Mouse (Mus musculus): ENCODE data around the gene Ccdc87. TPM values are rescaled to one million over a fixed set of nuclear protein-coding genes. Genes with fewer than 3 reads are reported as not detected.

The Ccdc87 gene
- polyA plus RNA-seq, 1 experiment from 2014 or later, result not detected

Other genes with a start within 250 kb of the Ccdc87 start
- 2.2 and 3.3 TPM in 2 replicates for gene Lrfn4, start 223.7 kb upstream of the Ccdc87 start, polyA plus RNA-seq (2014; fragmentation: Nextera tagmentation; extraction: Ambion mirVana)
- 52.5 and 52.9 TPM in 2 replicates for gene Rce1, start 213.7 kb upstream of the Ccdc87 start, polyA plus RNA-seq (2014; fragmentation: Nextera tagmentation; extraction: Ambion mirVana)
- 0.82 and 2.0 TPM in 2 replicates for gene Gm960, start 140.7 kb upstream of the Ccdc87 start, polyA plus RNA-seq (2014; fragmentation: Nextera tagmentation; extraction: Ambion mirVana)
- 0.75 and 0.97 TPM in 2 replicates for gene Sptbn2, start 128.2 kb upstream of the Ccdc87 start, polyA plus RNA-seq (2014; fragmentation: Nextera tagmentation; extraction: Ambion mirVana)
- 36.0 and 44.0 TPM in 2 replicates for gene Rbm4b, start 82.9 kb upstream of the Ccdc87 start, polyA plus RNA-seq (2014; fragmentation: Nextera tagmentation; extraction: Ambion mirVana)
- gene Rbm4, start 45.5 kb upstream of the Ccdc87 start, polyA plus RNA-seq (2014; fragmentation: Nextera tagmentation; extraction: Ambion mirVana), result 49.9 and 54.0 TPM in 2 replicates
- gene Gm21992, start 27.8 kb upstream of the Ccdc87 start, polyA plus RNA-seq (2014; fragmentation: Nextera tagmentation; extraction: Ambion mirVana), result 19.4 and 30.1 TPM in 2 replicates
- gene Rbm14, start 27.7 kb upstream of the Ccdc87 start, polyA plus RNA-seq (2014; fragmentation: Nextera tagmentation; extraction: Ambion mirVana), result 92.4 and 104 TPM in 2 replicates
- 46.2 and 49.8 TPM in 2 replicates for gene Ccs, start within 50 bp of the Ccdc87 start, polyA plus RNA-seq (2014; fragmentation: Nextera tagmentation; extraction: Ambion mirVana)
- 13.2 and 13.3 TPM in 2 replicates for gene Ctsf, start 15.8 kb downstream of the Ccdc87 start, polyA plus RNA-seq (2014; fragmentation: Nextera tagmentation; extraction: Ambion mirVana)
- gene Actn3, start 38.5 kb downstream of the Ccdc87 start, polyA plus RNA-seq (2014; fragmentation: Nextera tagmentation; extraction: Ambion mirVana), result 1.9 and 2.1 TPM in 2 replicates
- gene Zdhhc24, start 39.3 kb downstream of the Ccdc87 start, polyA plus RNA-seq (2014; fragmentation: Nextera tagmentation; extraction: Ambion mirVana), result 12.2 and 13.6 TPM in 2 replicates
- gene Bbs1, start 67.3 kb downstream of the Ccdc87 start, polyA plus RNA-seq (2014; fragmentation: Nextera tagmentation; extraction: Ambion mirVana), result 1.2 and 2.5 TPM in 2 replicates
- gene Dpp3, start 88.9 kb downstream of the Ccdc87 start, polyA plus RNA-seq (2014; fragmentation: Nextera tagmentation; extraction: Ambion mirVana), result 114 and 131 TPM in 2 replicates
- 0.34 and 0.39 TPM in 2 replicates for gene Peli3, start 103.8 kb downstream of the Ccdc87 start, polyA plus RNA-seq (2014; fragmentation: Nextera tagmentation; extraction: Ambion mirVana)
- gene Mrpl11, start 122.8 kb downstream of the Ccdc87 start, polyA plus RNA-seq (2014; fragmentation: Nextera tagmentation; extraction: Ambion mirVana), result 138 and 139 TPM in 2 replicates
- 0.04 TPM in 1 of 2 replicates, not detected in the other for gene Npas4, start 150.9 kb downstream of the Ccdc87 start, polyA plus RNA-seq (2014; fragmentation: Nextera tagmentation; extraction: Ambion mirVana)
- gene Slc29a2, start 184.5 kb downstream of the Ccdc87 start, polyA plus RNA-seq (2014; fragmentation: Nextera tagmentation; extraction: Ambion mirVana), result 6.2 and 6.6 TPM in 2 replicates
- 19.1 and 21.3 TPM in 2 replicates for gene B4gat1, start 199.5 kb downstream of the Ccdc87 start, polyA plus RNA-seq (2014; fragmentation: Nextera tagmentation; extraction: Ambion mirVana)
- 1.1 TPM in 2 replicates for gene AC124502.3, start 199.5 kb downstream of the Ccdc87 start, polyA plus RNA-seq (2014; fragmentation: Nextera tagmentation; extraction: Ambion mirVana)
- gene Brms1, start 202.0 kb downstream of the Ccdc87 start, polyA plus RNA-seq (2014; fragmentation: Nextera tagmentation; extraction: Ambion mirVana), result 61.2 and 61.3 TPM in 2 replicates
- 1.3 and 1.4 TPM in 2 replicates for gene Rin1, start 211.1 kb downstream of the Ccdc87 start, polyA plus RNA-seq (2014; fragmentation: Nextera tagmentation; extraction: Ambion mirVana)
- 28.6 and 29.3 TPM in 2 replicates for gene Cd248, start 228.7 kb downstream of the Ccdc87 start, polyA plus RNA-seq (2014; fragmentation: Nextera tagmentation; extraction: Ambion mirVana)
- gene Tmem151a, start 246.2 kb downstream of the Ccdc87 start, polyA plus RNA-seq (2014; fragmentation: Nextera tagmentation; extraction: Ambion mirVana), result 2.6 TPM in 2 replicates
- gene Yif1a, start 249.2 kb downstream of the Ccdc87 start, polyA plus RNA-seq (2014; fragmentation: Nextera tagmentation; extraction: Ambion mirVana), result 77.8 and 83.4 TPM in 2 replicates

Data from liver, embryonic 11.5 days (tissue).